Mouse (Mus musculus): ENCODE data around the gene Htra3.

Htra3 gene

DNA sequence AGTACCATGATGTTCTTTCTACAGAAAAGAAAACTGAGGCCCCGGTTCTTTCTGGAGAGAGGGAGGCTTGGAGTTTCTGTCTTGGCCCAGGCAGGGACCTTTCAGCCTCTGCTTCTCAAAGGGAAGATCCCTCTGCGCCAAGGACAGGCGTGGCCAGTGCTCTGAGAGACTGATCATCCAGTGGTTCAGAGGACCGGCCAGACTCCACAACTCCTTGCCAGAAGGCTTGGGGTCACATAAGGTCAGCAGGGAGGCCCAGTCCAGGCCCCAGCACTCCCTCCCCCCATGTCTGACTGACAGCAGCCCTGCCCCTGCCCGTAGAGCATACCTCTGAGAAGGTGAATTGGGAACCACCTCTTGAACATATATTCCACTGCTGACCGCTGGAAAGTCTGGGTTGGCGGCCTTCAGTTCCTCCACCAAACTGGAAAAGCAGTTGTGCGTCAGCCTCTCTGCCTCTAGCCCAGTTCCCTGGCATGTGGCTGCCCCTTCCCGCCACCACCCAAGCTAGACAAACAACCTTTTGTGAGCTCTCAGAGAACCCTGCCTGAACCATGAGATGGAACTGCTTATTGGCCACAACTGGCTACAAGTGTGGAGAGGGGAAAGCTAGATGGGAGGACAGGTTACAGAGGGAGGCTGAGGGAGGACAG lies 25.7 kb downstream of the Htra3 start:
- peak; percentile 57 for DNase-seq (ENCODE audit: low read depth)

DNA sequence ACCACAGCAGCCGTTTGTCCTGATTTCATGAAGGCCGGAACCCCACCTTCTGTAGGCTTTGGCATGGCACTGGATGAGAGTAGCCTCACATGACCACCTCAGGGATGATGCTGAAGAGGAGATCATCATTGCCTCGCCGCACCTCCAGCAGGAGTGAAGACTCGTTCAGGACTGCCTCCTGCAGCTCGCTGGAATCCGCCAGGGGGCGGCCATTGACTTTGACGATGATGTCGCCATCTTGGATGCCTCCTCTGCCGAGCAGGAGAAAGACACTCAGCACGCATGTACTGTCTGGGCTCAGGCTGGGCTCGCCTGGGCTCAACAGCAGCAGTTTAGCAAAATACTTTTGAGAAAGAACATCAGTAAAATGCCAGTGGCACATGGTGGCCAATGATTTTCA lies 26.7 kb downstream of the Htra3 start:
- no peak for DNase-seq (ENCODE audit: low read depth)

DNA sequence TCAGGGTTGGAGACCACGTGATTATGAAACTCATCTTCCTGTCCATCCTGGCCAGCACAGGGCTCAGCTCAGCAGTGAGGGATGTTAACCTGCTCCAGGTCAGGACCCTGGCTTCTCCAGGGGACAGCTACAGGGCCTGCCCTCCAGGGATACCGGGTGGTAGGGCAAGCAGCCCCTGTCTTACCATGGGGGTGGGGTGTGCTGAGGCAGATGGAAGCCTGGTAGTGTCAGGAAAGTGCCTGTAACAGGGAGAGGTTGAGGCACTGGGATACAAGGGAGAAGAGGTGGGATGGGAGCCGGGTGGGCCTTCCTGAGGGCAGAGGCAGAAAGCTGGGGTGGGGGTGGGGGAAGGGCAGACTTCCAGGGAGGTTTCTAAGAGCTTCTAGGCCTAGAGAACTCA lies 27.3 kb downstream of the Htra3 start:
- no peak for DNase-seq (ENCODE audit: low read depth)

DNA sequence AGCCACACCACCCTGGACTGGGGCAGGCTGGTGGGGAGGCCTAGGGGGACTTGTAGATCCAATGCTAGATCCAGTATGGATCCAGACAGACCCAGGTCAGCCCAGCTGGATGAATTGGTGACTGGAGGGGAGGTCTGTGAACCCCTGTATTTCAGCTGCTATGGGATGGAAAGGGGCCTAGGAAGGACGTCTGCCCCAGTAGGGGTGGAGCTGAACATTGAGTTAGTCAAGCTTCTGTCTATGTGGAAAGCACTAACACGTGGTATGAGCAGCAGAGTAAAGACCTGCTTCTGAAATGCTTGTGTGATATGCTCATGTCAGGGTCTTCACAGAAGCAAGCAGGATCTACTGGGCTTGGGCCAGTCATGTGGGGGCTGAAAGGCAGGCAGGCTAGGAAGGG lies 31.4 kb downstream of the Htra3 start:
- no peak for DNase-seq (ENCODE audit: low read depth)

- peak; percentile 83 for DNase-seq (ENCODE audit: low read depth)
Measured at GRCm38 (mm10) chr5:35647562-35647961, 32.0 kb downstream of the Htra3 start.

- DNase-seq (ENCODE audit: low read depth): no peak
Measured at GRCm38 (mm10) chr5:35646927-35647326, 32.7 kb downstream of the Htra3 start.

DNA sequence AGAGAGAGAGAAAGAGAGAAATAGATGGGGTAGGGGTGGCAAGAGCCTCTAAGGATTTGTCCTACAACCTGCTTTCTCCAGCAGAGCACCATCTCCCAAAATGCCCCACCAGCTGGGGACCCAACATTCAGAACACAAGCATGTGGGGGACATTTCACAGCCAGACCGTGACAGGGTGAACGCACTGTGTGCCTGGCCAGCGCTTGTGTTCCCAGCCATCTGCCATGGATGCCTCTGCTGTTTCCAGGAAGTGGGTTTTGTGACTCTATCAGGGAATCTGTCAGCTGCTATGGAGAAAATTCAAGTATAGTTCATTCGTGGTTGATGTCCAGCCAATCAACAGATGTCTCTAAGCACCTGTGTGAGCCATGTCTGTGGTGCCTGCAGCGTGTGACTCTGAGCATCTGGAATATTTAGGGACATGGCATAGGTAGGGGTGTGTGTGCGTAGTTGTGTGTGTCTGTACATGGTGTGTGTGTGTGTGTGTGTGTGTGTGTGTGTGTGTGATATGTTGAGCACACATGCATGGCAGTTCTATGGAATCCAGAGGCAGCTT lies 33.6 kb downstream of the Htra3 start:
- DNase-seq (ENCODE audit: low read depth): no peak

DNA sequence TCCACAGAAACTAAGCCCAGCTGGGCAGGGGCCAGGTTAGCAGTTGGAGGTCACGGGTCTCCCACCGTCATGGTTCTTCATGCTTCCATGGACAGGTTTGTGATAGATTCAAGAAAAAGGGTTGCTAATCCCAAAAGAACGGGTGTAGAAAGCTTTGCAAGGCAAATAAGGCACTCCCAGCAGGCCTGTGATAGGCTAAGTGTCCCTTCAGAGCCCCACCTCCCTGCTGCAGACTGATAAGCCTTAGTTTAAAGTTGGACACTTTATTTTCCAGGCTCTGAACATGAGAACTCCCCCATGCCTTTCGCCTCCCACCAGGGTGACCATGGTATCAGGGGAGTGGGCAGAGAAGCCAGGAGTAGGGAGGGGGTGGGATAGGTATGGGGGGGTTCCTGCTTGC lies 35.5 kb downstream of the Htra3 start:
- no peak for DNase-seq (ENCODE audit: low read depth)

DNA sequence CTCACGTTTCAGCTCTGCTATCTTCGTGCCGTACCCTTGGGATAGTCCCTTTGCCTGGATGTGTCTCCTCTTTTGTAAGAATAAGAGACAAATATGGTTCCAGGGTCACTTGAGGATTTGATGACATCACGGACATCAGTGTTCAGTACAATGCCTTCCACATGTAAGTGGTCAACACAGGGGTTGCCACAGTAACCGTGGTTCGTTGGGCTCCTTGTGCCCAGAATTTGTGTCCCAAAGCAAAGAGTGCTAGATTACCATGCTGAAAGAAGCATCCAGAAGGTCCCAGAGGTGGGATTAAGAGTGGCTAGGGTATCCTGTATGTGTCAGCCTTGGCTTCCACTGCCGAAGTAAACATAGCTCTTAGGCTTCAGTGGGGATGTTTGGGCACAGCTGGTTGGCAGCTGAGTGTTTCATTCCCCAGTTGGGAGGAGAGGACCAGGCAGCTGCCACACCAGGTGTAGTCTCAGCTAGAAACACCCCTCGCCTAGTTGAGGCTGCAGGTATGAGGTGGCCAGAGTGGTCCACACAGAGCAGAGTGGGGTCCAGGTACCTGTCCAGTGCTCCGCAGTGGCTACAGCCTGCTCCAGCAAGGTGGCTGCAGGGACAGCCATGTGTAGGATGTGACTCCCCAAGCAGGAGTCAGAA lies 36.1 kb downstream of the Htra3 start:
- no peak for DNase-seq (ENCODE audit: low read depth)

- no peak for DNase-seq (ENCODE audit: low read depth)
Measured at GRCm38 (mm10) chr5:35641961-35642584, 37.5 kb downstream of the Htra3 start.

GRCm38 (mm10) chr5:35636016-35636415 lies 43.6 kb downstream of the Htra3 start:
- DNase-seq (ENCODE audit: low read depth): no peak

GRCm38 (mm10) chr5:35632841-35633240 lies 46.7 kb downstream of the Htra3 start:
- no peak for DNase-seq (ENCODE audit: low read depth)

DNA sequence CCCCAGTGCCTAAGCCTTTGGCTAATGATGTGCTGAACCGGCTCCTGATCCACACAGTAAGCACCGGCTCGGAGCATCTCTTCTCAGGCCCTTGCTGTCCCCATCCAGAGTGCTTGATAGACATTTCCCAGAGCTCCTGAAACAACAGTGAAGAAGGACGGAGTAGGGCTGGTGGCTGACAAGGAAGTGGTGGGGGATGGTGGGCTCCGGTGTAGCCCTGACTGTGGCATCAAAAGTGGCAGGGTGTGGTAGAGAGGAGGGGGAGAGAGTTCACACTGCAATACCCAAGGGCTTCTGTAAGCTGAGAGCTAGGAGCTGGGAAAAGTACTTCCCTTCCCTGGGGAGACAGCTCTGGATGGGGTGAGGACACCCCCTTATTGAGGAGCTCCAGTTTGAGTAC lies 47.8 kb downstream of the Htra3 start:
- DNase-seq (ENCODE audit: low read depth): no peak

DNA sequence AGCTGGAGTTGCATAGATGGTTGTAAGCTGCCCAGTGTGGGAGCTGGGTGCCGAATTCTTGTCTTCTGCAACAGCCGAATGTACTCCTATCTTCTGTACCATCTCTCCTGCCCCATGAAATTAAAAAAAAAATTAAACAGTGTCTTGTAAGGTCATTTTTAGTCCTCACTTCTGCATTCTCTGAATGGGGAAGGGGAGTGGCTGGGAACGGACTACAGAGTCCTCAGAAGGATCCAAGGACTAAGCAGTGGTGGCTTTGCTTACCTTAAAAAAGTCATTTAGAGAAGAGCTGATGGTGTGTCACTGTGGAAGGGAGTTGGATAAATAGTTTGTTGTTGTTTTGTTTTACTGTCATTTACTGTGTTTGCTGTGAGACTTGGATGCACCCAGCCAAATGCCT lies 48.4 kb downstream of the Htra3 start:
- no peak for DNase-seq (ENCODE audit: low read depth)

DNA sequence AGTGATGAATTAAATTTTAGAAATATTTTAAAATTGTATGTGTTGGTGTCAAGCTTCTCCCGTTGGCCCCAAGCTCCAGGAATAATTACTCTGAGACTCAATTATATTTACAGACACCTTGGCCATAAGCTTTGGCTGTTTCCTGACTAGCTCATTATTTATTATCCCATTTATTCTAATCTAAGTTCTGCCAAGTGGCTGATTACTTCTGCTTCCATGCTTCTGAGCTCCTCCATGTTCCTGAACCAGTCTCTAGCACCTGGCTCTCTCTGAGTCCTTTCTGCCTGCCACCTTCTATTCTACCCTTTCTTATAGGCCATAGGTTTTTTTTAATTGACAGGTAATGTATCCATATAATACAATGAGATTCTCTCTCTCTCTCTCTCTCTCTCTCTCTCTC lies 48.9 kb downstream of the Htra3 start:
- no peak for DNase-seq (ENCODE audit: low read depth)

GRCm38 (mm10) chr5:35629333-35629732 lies 50.2 kb downstream of the Htra3 start:
- DNase-seq (ENCODE audit: low read depth): no peak

- DNase-seq (ENCODE audit: low read depth): no peak
Measured at GRCm38 (mm10) chr5:35628685-35629084, 50.9 kb downstream of the Htra3 start.

GRCm38 (mm10) chr5:35627307-35627840 lies 52.2 kb downstream of the Htra3 start:
- DNase-seq (ENCODE audit: low read depth): no peak

DNA sequence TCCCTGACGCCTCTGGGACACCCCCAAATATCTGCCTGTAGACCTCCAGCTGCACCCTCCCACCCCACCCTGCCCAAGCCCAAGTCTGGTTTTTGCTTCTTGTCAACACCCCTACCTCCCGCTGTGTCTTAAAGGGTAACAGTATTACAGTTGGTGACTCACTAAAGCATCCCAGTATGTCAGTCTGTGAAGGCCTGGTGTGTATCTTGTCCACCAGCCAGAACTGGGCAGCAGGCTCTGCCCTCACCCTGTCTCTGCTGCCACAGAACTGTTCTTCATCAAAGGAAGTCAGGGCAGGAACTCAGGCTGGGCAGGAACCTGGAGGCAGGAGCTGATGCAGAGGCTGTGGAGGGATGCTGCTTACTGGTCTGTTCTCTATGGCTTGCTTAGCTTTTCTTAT lies 53.2 kb downstream of the Htra3 start:
- no peak for DNase-seq (ENCODE audit: low read depth)

DNA sequence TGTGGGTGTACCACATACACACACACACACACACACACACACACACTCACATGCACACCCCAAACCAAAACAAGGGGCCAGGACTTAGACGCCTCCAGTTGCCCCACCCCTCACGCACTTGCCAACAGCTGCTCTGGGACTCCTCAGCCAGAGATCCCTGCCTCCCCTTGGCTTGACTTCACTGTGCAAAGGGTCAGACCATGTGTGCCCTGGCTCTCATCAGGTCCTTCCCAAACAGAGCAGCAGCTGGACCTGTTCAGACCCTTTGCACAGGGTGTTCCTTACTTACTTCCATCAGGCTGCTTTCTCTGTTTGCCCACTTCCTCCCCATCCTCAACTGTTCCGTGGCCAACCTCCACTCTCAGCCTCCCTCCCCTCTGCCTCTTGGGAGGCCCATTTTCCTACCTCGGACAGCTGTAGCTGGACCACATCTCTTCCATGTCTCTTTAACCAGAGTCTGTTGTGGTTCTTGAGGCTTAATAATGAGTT lies 54.8 kb downstream of the Htra3 start:
- peak; percentile 81 for DNase-seq (ENCODE audit: low read depth)

GRCm38 (mm10) chr5:35623831-35624230 lies 55.8 kb downstream of the Htra3 start:
- no peak for DNase-seq (ENCODE audit: low read depth)

- no peak for DNase-seq (ENCODE audit: low read depth)
Measured at GRCm38 (mm10) chr5:35621114-35621513, 58.5 kb downstream of the Htra3 start.

- peak; percentile 77 for DNase-seq (ENCODE audit: low read depth)
Measured at GRCm38 (mm10) chr5:35616943-35617342, 62.6 kb downstream of the Htra3 start.
